Mouse (Mus musculus) MEL (cell line): ENCODE data around the gene Ercc6l. TPM values are rescaled to one million over a fixed set of nuclear protein-coding genes. Genes with fewer than 3 reads are reported as not detected.
A peak's percentile ranks its signal among the peaks of the same experiment; 100 is the strongest.

Experiments used
- DNase-seq: peaks from one replicate; pipeline ENCODE4 v3.0.0; 2011; ENCODE audit warnings: low read depth, low spot score
- H3K27ac ChIP-seq: 2 replicates; pipeline ENCODE4 v1.5.1; 2012; ENCODE audit warnings: low read depth, mild to moderate bottlenecking, control low read depth, low read length, moderate library complexity; ENCODE audit not compliant: control insufficient read depth
- H3K27me3 ChIP-seq, 2 experiments: fragments of 150-350 bp in 1 of 2; sonication (generic) in 1 of 2; 2 replicates each; pipeline ENCODE4 v1.6.1; 2012; ENCODE audit warnings: low read length in 2 of 2, mild to moderate bottlenecking in 2 of 2, improper control_type of control experiment in 1 of 2, moderate library complexity in 1 of 2; ENCODE audit not compliant: insufficient read depth in 2 of 2, control insufficient read depth in 1 of 2
- H3K36me3 ChIP-seq, 2 experiments: 2 replicates each; pipeline ENCODE4 v1.6.1; 2012 to 2014; ENCODE audit warnings: low read length in 2 of 2, improper control_type of control experiment in 1 of 2, inconsistent platforms in 1 of 2, mild to moderate bottlenecking in 1 of 2; ENCODE audit not compliant: insufficient read depth in 2 of 2, control insufficient read depth in 1 of 2
- H3K4me1 ChIP-seq, 2 experiments: fragments of 150-350 bp in 1 of 2; sonication (generic) in 1 of 2; 2 replicates each; pipeline ENCODE4 v1.6.1; 2012; ENCODE audit warnings: low read length in 2 of 2, improper control_type of control experiment in 1 of 2, mild to moderate bottlenecking in 1 of 2; ENCODE audit not compliant: insufficient read depth in 2 of 2, control insufficient read depth in 1 of 2
- H3K4me3 ChIP-seq, 2 experiments: fragments of 150-350 bp in 1 of 2; sonication (generic) in 1 of 2; 2 replicates each; pipeline ENCODE4 v1.5.1; 2012; ENCODE audit warnings: low read depth in 2 of 2, low read length in 2 of 2, mild to moderate bottlenecking in 2 of 2, moderate library complexity in 2 of 2, control low read depth in 1 of 2, improper control_type of control experiment in 1 of 2; ENCODE audit not compliant: control insufficient read depth in 1 of 2, insufficient read depth in 1 of 2
- H3K79me2 ChIP-seq: 2 replicates; pipeline ENCODE4 v1.6.1; 2012; ENCODE audit warnings: mild to moderate bottlenecking, low read length, moderate library complexity; ENCODE audit not compliant: control insufficient read depth, poor library complexity, insufficient read depth
- H3K9ac ChIP-seq: 2 replicates; pipeline ENCODE4 v1.6.1; 2012; ENCODE audit warnings: low read depth, mild to moderate bottlenecking, control low read depth, low read length, moderate library complexity; ENCODE audit not compliant: control insufficient read depth, poor library complexity, severe bottlenecking
- H3K9me3 ChIP-seq: fragments of 150-350 bp; sonication (generic); replicated peaks from 2 replicates; pipeline ENCODE4 v1.6.1; 2012; ENCODE audit warnings: mild to moderate bottlenecking, low read length, improper control_type of control experiment, moderate library complexity; ENCODE audit not compliant: insufficient read depth
- BHLHE40 ChIP-seq: IDR thresholded peaks from 2 replicates; pipeline ENCODE4 v1.6.1; 2012; ENCODE audit warnings: low read depth, mild to moderate bottlenecking, inconsistent platforms, low read length, improper control_type of control experiment, borderline replicate concordance
- CHD1 ChIP-seq: IDR thresholded peaks from 2 replicates; pipeline ENCODE4 v1.6.1; 2012; ENCODE audit warnings: low read depth, mild to moderate bottlenecking, inconsistent platforms, low read length, improper control_type of control experiment
- CTCF ChIP-seq, 3 experiments: IDR thresholded peaks in 2 of 3; conservative IDR thresholded peaks in 1 of 3; 2 replicates each; pipeline ENCODE4 v1.5.1; 2011 to 2012; ENCODE audit warnings: low read length in 3 of 3, low read depth in 2 of 3, mild to moderate bottlenecking in 2 of 3, improper control_type of control experiment in 1 of 3, inconsistent platforms in 1 of 3, mixed read lengths in 1 of 3, moderate library complexity in 1 of 3; ENCODE audit not compliant: control insufficient read depth in 1 of 3, insufficient read depth in 1 of 3, poor library complexity in 1 of 3, severe bottlenecking in 1 of 3
- GABPA ChIP-seq: IDR thresholded peaks from 2 replicates; pipeline ENCODE4 v1.6.1; 2012; ENCODE audit warnings: low read depth, mild to moderate bottlenecking, inconsistent platforms, low read length, improper control_type of control experiment, moderate library complexity
- HCFC1 ChIP-seq: IDR thresholded peaks from 2 replicates; pipeline ENCODE4 v1.6.1; 2012; ENCODE audit warnings: low read depth, mild to moderate bottlenecking, inconsistent platforms, low read length, improper control_type of control experiment, moderate library complexity
- JUND ChIP-seq: IDR thresholded peaks from 2 replicates; pipeline ENCODE4 v1.6.1; 2011; ENCODE audit warnings: low read depth, mild to moderate bottlenecking, improper control_type of control experiment, low read length
- KAT2A ChIP-seq: conservative IDR thresholded peaks from 2 replicates; pipeline ENCODE4 v1.6.1; 2012; ENCODE audit warnings: low read depth, low read length, improper control_type of control experiment, inconsistent platforms
- MAX ChIP-seq: IDR thresholded peaks from 2 replicates; pipeline ENCODE4 v1.6.1; 2011; ENCODE audit warnings: low read length, improper control_type of control experiment
- MAZ ChIP-seq: IDR thresholded peaks from 2 replicates; pipeline ENCODE4 v1.6.1; 2012; ENCODE audit warnings: low read depth, mild to moderate bottlenecking, inconsistent platforms, low read length, improper control_type of control experiment
- MXI1 ChIP-seq: IDR thresholded peaks from 2 replicates; pipeline ENCODE4 v1.6.1; 2011; ENCODE audit warnings: mild to moderate bottlenecking, low read depth, low read length, improper control_type of control experiment
- MYB ChIP-seq: IDR thresholded peaks from 2 replicates; pipeline ENCODE4 v1.6.1; 2011; ENCODE audit warnings: mild to moderate bottlenecking, low read depth, low read length, improper control_type of control experiment
- MYC ChIP-seq: IDR thresholded peaks from 2 replicates; pipeline ENCODE4 v1.6.1; 2011; ENCODE audit warnings: low read depth, mild to moderate bottlenecking, low read length, improper control_type of control experiment, moderate library complexity
- POLR2A ChIP-seq, 2 experiments: IDR thresholded peaks; 2 replicates each; pipeline ENCODE4 v1.6.1; 2011 to 2012; ENCODE audit warnings: low read length in 2 of 2, mild to moderate bottlenecking in 2 of 2, control low read depth in 1 of 2, improper control_type of control experiment in 1 of 2, low read depth in 1 of 2, moderate library complexity in 1 of 2; ENCODE audit not compliant: control insufficient read depth in 1 of 2, insufficient read depth in 1 of 2, poor library complexity in 1 of 2
- RAD21 ChIP-seq: IDR thresholded peaks from 2 replicates; pipeline ENCODE4 v1.6.1; 2011; ENCODE audit warnings: mild to moderate bottlenecking, low read depth, low read length, improper control_type of control experiment
- RCOR1 ChIP-seq: IDR thresholded peaks from 2 replicates; pipeline ENCODE4 v1.6.1; 2012; ENCODE audit warnings: low read depth, mild to moderate bottlenecking, inconsistent platforms, low read length, improper control_type of control experiment
- SIN3A ChIP-seq: IDR thresholded peaks from 2 replicates; pipeline ENCODE4 v1.6.1; 2012; ENCODE audit warnings: low read length, improper control_type of control experiment, inconsistent platforms
- USF1 ChIP-seq: IDR thresholded peaks from 2 replicates; pipeline ENCODE4 v1.6.1; 2014; ENCODE audit warnings: low read depth, mild to moderate bottlenecking, inconsistent platforms, low read length, improper control_type of control experiment, moderate library complexity
- ZKSCAN1 ChIP-seq: IDR thresholded peaks from 2 replicates; pipeline ENCODE4 v1.6.1; 2012; ENCODE audit warnings: low read depth, mild to moderate bottlenecking, inconsistent platforms, low read length, improper control_type of control experiment, moderate library complexity
- ZMIZ1 ChIP-seq: IDR thresholded peaks from 2 replicates; pipeline ENCODE4 v1.6.1; 2012; ENCODE audit warnings: low read depth, mild to moderate bottlenecking, inconsistent platforms, low read length, improper control_type of control experiment, moderate library complexity
- polyA plus RNA-seq, 2 experiments: library from polyadenylated mRNA; stranded (reverse) in 1 of 2; unstranded in 1 of 2; fragments of >175 nt in 1 of 2; fragments of >200 nt in 1 of 2; gene quantifications; 2 replicates each; pipeline versions ENCODE4 v1.2.1 to v1.2.4; 2012; ENCODE audit warnings: low replicate concordance in 2 of 2, low read depth in 1 of 2; ENCODE audit not compliant: insufficient read length in 2 of 2, insufficient read depth in 1 of 2, missing spikeins in 1 of 2
- total RNA-seq: library from RNA; depleted of rRNA; stranded (reverse); fragments of 300-350 nt; gene quantifications from 2 replicates; pipeline ENCODE4 v1.2.3, GENCODE M21; 2012

Ercc6l gene
- total and polyA plus RNA-seq, 3 experiments = 12.5 to 27.3 (median 14.1) TPM

- Histone ChIP-seq H3K4me1 (no peaks in the 10 kb centered on the region), H3K36me3 (no peaks in the 10 kb centered on the region; a peak in 2 of 4 replicates), H3K27me3 (no peaks in the 10 kb centered on the region), H3K4me3 (no peak overlapping the region), H3K27ac (no peak overlapping the region), H3K9ac (no peak overlapping the region), H3K9me3 (no peaks in the 10 kb centered on the region), H3K79me2 (no peaks in the 10 kb centered on the region)
- no peak for TF ChIP-seq MXI1
- TF ChIP-seq MAX = no peak
- no peak for TF ChIP-seq ZKSCAN1
- no peak for TF ChIP-seq CHD1
- TF ChIP-seq CTCF (IDR thresholded peaks at IDR 0.05 in 2 of 3, conservative IDR thresholded peaks at IDR 0.05 in 1 of 3; ENCODE audit: control insufficient read depth in 1 of 3, insufficient read depth in 1 of 3, low read depth in 2 of 3, low read length in 3 of 3, poor library complexity in 1 of 3, severe bottlenecking in 1 of 3) = no peak
- no peak for TF ChIP-seq USF1
- TF ChIP-seq RCOR1 = no peak
- no peak for TF ChIP-seq MYC
- TF ChIP-seq ZMIZ1 = no peak
- no peak for TF ChIP-seq BHLHE40
- TF ChIP-seq SIN3A = no peak
- TF ChIP-seq GABPA = no peak
- no peak for TF ChIP-seq MAZ
- TF ChIP-seq POLR2A (IDR thresholded peaks at IDR 0.05; ENCODE audit: control insufficient read depth in 1 of 2, insufficient read depth in 1 of 2, low read depth in 1 of 2, low read length in 2 of 2, poor library complexity in 1 of 2) = no peak
- no peak for DNase-seq
Measured at GRCm38 (mm10) chrX:102141157-102141556, 15.7 kb downstream of the Ercc6l start.

- peaks cover 0 to 16% of the 10 kb centered on the region in 2 experiments; a peak in 3 of 4 replicates for H3K36me3 ChIP-seq
- TF ChIP-seq JUND (no peak), GABPA (no peak), HCFC1 (no peak), MXI1 (no peak), POLR2A (IDR thresholded peaks at IDR 0.05; ENCODE audit: control insufficient read depth in 1 of 2, insufficient read depth in 1 of 2, low read depth in 1 of 2, low read length in 2 of 2, poor library complexity in 1 of 2) (no peak), CTCF (IDR thresholded peaks at IDR 0.05 in 2 of 3, conservative IDR thresholded peaks at IDR 0.05 in 1 of 3; ENCODE audit: control insufficient read depth in 1 of 3, insufficient read depth in 1 of 3, low read depth in 2 of 3, low read length in 3 of 3, poor library complexity in 1 of 3, severe bottlenecking in 1 of 3) (no peak), KAT2A (no peak), RAD21 (no peak), MYB (no peak)
- H3K79me2 ChIP-seq = peaks cover 9% of the 10 kb centered on the region
- no peaks in the 10 kb centered on the region for H3K9me3 ChIP-seq
- H3K9ac ChIP-seq = no peak overlapping the region
- no peak overlapping the region for H3K4me3 ChIP-seq
- peaks cover 0 to 12% of the 10 kb centered on the region in 2 experiments; a peak in 2 of 4 replicates for H3K4me1 ChIP-seq
- no peak overlapping the region for H3K27ac ChIP-seq
- peak; percentile 52 for DNase-seq
- no peaks in the 10 kb centered on the region for H3K27me3 ChIP-seq
Measured at GRCm38 (mm10) chrX:102121321-102121720, 35.6 kb downstream of the Ercc6l start.
